Mouse (Mus musculus) layer of hippocampus, postnatal 14 days (tissue): ENCODE measurements around the gene Rbm12. TPM values are rescaled to one million over a fixed set of nuclear protein-coding genes. Genes with fewer than 3 reads are reported as not detected.
A peak's percentile ranks its signal among the peaks of the same experiment; 100 is the strongest.
"Not testable (repeated sequence)": the region's sequence is repeated elsewhere in the genome, so short reads cannot be mapped to it uniquely, and the experiment has no call there.

Source experiments
- DNase-seq, 2 experiments: peaks; one replicate each; pipeline ENCODE4 v3.0.0; 2021 to 2022; ENCODE audit warnings: low spot score in 2 of 2, mixed read lengths in 1 of 2
- long read RNA-seq, 2 experiments: library from polyadenylated mRNA; stranded (forward); transcript quantifications; one replicate each; pipeline ENCODE4 v2.0.0; 2021
- total RNA-seq, 2 experiments: library from RNA; stranded (reverse); gene quantifications; 2 replicates each; pipeline ENCODE4 v1.2.3; 2021

The Rbm12 gene
- total RNA-seq = 10 to 100 TPM; 29.8 to 30.5 TPM
- long read RNA-seq, experiment 1, full-length matches to known transcripts = 8 of 11 reads
- long read RNA-seq, experiment 1, partial matches to known transcripts = 0 of 11 reads
- long read RNA-seq, experiment 1, other reads (novel, unspliced or antisense) = 3 of 11 reads
- long read RNA-seq, experiment 2, full-length matches to known transcripts = 8 of 15 reads
- long read RNA-seq, experiment 2, partial matches to known transcripts = 0 of 15 reads
- long read RNA-seq, experiment 2, other reads (novel, unspliced or antisense) = 7 of 15 reads

DNA sequence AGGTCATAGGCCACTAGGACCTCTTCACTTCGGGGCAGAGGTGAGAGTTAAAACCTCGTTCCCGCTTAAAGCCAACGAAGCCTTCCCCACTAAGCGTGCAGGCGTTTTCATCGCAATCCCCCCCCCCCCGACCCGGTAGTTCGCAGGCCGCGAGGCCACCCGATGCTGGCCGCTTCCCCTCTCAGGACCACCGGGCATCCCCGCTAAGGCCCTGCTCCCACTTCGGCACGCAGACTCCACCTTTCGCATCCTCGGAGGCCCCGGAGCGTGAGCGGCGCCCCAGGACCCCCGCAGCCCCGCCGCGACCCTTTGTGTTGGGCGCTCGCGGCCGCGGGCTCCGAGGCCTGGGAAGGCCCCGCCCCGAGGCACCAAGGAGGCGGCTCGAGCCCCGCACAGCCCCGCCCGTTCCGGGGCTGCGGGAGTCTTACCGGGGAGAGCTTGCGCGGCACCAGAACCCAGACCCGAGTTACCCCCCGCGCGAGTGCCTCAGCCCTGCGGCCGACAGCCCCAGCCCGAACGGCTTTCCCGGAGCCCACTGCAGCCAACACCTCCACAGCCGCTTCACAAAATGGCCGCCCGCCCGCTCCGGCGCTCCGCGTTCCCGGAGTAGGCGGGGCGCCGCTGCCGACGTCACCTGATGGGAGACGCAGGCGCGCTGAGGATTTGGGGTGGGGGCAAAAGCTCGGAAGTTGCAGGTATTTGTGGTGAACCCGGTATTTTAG lies at the start of gene Rbm12, which contains the start of gene Cpne1:
Gene Rbm12, minus strand, starts transcription at position 621 of the 722 bp plus-strand sequence.
Gene Cpne1, minus strand, starts transcription at position 608 of the 722 bp plus-strand sequence.
- DNase-seq = peak; percentile 92 to 93

DNA sequence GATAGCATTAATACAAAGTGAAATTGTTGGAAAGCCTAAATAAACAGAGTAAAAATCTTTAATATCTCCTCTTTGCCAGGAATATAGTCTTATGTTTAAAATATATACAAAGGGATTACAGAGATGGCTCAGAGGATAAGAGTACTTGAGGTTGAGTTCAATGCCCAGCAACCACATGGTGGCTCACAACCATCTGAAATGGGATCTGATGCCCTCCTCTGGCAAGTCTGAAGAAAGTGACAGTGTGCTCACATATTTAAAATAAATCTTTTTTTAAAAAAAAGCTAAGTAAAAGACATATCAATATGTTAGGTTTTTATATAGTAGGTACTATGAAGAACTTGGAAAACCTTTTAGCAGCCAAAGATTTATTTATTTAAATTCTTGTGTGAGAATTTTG lies 39.8 kb upstream of the Rbm12 start:
- DNase-seq = no peak

DNA sequence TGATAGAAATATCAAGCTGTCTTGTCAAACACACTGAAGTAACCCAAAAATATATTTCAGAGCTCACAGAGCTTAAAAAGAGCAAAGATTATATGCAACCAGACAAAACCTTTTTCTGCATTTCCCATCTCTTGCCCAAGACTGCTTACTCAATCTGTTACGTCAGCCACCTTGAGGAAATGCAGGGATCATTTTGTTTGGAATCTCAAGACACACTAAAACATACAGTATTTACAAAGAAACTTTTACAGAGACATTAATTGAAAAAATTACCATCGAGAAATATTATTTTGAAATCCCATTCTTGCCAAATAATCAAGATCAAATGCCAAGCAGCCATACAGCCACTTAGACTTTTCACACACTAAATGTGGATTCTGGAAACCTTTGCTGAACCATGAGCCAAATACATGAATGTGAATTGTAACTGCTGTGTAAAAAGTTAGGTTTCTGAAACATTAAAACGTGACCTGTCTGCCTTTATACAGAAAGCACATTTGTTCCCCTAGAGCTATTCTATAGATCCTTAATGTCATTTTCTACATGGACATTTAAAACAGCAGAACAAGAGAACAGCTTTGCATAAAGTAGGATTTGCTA lies 35.6 kb upstream of the Rbm12 start:
- no peak for DNase-seq

DNA sequence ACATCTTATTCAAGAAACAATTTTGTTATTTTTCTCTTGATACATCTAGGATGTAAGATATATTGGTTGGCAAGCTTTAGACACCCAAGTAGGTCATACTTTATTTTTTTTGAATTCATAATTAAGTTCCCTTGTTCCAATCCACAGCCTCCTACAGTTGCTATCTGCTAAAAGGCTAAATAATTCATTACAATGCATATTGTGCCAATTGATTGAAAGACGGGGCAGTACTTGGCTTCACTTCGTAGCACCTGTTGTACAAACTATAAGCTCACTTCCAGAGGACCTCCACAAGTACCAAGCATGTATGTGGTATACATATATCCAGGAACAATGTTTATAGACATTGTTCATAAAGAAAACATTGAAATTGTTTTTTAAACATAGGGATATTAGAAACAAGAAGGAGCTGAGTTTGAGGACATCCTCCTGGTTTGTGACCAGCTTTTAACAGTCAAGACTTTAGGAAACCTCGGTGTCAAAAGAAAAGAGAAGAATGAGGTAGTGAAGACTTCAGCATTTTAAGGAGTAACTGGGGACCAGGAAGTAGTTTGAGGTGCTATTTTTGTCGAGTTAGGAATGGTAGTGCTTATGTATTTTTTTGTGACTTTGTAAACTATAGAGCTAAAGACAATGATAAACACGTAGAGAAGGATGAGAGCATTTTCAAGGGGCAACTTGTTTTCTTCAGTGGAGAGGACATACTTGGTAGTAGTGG lies 34.7 kb upstream of the Rbm12 start:
- no peak for DNase-seq

DNA sequence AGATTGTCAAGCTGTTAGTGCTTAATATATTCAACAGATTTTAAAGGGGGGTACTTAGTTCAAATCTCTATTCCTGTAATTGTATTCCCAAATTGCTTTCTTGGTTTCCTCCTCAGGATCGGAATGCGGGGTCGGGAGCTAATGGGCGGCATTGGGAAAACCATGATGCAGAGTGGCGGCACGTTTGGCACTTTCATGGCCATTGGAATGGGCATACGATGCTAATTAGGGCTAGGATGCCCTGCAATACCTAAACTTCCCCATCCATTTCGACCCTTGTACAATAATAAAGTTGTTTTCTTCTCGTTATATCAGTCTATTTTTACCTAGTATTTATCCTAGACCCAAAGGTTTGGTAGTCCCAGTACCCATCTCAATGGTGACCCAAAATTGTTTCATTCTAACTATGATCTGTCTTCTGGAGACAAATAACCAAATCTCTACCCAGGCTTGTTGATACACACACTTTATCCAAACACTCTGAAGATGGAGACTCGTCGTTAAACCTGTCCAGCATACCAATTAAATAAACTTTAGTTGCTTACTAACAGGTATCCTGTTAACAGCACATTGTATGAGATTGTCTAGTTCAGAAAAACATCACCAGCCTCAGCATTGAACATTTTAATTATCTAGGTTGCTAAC lies 33.8 kb upstream of the Rbm12 start:
- no peak for DNase-seq

DNA sequence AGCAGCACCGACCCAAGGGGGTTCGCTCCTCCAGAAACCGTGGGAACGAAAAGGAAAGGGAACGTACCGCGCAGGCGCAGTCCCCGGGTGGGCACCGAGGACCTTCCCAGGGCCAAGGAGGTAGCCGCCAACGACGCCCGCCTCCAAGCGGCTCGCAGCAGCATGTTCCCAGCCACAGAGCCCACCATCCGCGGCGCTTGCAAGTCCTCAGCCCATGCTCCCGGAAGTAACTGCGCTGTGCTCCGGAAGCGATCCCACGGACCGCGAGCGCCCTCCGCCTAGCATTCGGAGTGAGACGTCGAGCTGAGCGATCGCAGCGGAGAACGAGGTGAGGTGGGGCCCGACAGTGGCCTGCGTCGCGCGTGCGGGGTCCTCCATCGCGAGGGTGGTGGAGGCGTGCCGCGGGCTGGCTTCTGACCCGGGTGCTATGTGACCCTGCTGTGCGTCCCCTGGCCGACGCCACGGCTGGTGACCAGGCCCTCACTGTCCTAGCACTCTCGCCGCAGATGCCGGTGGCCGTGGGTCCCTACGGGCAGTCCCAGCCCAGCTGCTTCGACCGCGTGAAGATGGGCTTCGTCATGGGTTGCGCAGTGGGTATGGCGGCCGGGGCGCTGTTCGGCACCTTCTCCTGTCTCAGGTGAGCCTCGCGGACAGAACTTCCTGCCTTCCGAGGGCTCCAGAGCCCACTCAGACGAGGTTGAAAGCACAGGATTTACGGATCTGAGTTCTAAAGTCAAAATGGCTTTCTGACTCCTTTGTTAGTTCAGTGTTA lies 32.4 kb upstream of the Rbm12 start, which contains the start of the genes Romo1 and Nfs1:
Gene Romo1, plus strand, starts transcription at position 87 of the 772 bp plus-strand sequence.
Gene Nfs1, minus strand, starts transcription at position 234 of the 772 bp plus-strand sequence.
- peak; percentile 95 to 96 for DNase-seq

DNA sequence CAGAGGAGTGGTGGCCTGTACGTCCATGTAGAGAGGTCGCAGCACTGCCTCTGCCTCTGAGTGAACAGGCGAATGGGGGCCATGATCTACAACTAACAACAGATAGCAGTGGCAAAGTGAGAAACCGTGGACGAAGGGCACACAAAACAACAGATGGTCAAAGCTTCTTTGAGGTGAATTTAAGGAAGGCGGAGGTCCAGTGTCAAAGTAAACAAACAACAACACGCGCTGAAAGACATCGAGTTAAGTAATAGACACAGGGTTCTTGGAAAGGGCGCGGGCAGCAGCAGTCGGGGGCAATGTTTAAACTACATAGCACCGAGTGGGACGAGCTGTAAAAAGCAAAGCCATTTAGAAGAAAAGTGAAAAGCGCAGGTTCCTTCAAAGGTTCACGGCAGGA lies 31.6 kb upstream of the Rbm12 start:
- no peak for DNase-seq

DNA sequence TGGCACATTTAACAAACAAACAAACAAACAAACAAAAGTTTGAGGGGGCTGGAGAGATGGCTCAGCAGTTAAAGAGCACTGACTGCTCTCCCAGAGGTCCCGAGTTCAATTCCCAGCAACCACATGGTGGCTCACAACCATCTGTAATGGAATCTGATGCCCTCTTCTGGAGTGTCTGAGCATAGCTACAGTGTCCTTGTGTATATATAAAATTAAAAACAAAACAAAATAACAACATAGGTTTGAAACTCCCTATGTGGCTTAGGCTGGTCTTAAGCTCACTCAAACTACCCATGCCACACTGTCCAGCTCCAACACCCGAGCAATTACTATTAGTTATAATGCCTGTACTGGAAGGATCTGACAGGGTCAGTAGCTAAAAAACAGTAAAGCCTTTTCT lies 31.0 kb upstream of the Rbm12 start:
- no peak for DNase-seq

DNA sequence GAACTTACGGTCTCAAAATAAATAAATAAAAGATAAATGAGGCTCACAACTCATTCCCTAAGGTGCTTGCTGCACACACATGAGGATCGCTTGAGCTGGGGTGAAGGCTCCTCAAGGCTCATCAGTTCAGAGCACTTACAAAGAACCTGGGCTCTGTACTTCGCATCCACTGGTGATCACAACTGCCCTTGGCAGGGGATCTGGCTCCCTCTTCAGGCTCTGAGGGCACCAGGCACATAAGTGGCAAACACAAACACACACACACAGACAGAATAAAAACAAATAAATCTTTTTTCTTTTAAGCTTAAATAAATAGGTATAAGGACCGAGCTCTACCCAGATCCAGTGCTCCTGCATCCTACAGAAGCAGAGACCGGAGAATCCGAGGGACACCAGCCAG lies 23.9 kb upstream of the Rbm12 start:
- DNase-seq = no peak

DNA sequence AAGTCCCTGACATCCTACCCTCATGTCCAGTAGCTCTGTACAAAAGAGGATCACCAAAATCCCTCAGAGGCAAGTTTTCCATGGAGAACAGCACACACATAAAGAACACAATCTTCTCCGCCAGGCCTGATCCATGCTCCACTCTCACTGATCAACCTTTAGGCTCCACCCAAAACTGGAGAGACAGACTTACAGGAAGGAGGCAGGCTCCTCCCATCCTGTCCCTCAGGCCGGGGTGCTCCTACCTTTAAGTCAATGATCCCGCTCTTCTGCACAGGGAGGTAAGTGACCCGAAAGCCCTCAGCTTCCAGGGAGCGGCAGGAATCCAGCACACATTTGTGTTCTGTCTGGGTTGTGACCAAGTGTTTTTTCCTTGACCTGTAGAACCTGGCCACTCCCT lies 22.4 kb upstream of the Rbm12 start:
- no peak for DNase-seq

DNA sequence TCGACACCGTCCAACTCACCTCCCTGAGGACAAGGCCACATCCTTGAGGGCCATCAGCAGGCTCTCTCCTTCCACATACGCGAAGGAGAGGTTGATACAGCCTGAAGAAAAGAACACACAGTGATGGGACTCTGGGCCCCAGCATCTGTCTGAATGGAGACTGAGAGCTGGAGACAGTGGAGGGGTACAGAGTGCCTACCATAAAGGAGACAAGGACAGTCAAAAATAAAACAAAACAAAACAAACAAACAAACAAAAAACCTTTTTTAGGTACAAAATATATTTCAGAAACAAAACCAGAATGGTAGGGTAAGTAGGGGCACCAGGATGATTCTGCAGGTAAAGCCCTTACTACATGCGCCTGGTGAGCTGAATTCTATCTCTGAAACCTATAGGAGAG lies 15.2 kb upstream of the Rbm12 start, which contains the start of gene Gm28036:
Gene Gm28036, minus strand, starts transcription at position 101 of the 400 bp plus-strand sequence.
- no peak for DNase-seq

DNA sequence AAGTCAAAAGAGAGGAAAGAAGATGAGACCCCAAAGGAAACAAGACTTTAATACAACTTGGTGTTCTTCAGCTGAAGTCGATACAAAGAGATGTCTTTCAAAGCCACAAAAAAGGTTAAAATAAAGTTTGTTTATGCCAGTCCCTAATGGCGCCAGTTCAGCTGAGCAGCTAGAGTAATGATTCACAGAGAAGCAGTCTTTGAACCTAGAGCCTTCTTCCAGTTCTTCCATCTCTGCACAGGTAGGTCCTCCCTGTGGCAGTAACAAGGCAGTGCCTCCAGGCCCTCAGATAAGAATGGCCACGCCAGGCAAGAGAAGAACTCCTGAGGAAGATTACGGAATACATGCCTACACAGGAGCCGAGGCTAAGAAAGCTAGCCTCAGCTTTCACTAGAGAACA lies 12.0 kb upstream of the Rbm12 start:
- no peak for DNase-seq

DNA sequence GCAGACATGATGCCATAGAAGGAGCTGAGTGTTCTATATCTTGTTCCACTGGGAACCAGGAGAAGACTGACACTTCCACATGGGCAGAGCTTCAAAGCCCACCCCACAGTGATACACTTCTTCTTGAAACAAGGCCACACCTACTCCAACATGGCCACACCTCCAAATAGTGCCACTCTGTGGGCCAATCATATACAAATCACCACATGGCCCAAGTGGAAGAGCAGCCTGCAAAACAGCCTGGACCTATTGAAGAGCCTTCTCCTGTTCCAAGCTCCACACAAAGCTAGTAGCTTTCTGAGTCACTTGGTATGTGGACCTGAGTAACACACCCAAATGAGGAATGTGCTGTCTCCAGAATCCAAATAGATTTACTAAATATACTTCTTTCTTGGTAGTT lies 7.8 kb upstream of the Rbm12 start:
- no peak for DNase-seq

DNA sequence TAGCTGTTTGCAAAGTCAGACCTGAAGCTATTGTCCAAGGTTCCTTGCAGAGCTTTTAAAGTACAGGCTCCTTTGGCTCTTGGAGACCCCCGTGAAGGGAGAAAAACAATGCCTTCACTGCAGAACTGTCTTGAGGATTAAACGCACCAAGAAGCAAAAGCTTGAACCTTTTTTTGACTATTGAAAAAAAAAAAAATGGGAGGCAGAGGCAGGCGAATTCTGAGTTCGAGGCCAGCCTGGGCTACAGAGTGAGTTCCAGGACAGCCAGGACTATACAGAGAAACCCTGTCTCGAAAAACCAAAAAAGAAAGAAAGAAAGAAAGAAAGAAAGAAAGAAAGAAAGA lies 274 bp upstream of the Rbm12 start:
- DNase-seq = not testable (repeated sequence)

DNA sequence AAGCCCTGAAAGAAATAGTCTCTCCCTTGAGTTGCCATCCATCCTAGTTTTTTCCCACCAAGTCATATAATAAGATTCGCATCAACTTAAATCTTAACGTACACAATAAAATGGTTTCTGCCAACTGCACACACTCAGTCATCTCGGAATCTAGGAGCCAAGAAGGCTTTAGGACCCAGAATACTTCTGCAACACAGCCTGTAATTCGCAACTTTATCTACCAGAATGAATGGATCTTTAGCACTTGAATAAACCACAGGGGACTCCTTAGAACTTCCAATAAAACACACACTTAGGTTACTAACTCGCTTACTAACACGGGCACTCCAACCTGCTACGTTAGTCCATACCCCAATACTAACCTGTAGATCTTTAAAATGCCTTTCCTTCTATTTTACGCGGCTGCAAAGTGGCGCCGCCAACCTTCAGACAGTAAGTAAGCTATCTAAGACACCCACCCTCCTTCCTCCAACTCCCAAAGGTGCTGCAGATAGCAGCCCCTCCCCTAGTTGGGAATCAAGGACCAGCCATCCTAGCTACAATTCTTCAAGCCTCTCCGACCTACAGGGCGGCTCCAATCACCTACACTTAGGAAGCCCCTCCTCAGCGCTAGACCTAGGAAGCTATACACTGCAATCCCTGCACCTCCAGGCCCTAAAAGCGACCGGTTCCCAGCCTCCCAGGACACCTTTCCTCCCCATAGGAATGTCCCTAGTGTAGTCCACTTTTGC lies 986 bp downstream of the Rbm12 start:
- DNase-seq = no peak

DNA sequence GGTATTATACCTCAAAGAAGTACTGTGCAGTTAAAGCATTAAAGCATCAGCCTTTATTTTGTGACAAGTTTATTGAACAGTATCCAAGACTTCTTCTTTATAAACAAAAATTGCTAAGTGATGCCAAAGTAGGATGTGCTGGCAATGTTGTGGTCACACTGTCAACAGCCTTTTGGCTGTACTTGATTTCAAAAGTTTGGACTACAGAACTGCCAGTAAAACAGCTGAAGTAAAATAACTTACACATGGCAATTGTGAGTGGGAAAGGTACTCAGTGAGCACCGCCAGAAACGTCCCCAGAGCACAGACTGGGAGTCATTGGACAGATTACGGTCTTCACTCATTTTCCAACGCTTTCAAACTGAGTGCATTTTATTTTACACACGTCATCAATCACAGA lies 19.9 kb downstream of the Rbm12 start:
- DNase-seq = no peak

DNA sequence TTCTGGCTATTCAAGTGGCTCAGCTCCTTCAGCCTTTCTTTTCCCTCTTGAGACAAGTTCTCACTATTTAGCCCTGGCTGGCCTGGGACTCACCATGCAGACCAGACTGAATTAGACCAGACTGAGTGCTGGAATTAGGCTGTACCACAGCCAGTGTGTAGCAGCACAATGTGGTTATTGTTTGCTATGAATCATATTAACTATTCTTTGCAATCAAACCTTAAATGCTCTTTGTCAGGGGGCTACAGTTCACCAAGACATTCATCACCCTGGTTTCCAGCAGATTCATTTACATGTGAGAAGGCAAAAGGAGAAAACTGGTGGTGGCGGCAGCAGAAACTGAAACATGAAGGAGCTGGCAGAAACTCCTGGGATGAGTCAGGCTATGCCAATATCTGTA lies 22.0 kb downstream of the Rbm12 start:
- no peak for DNase-seq

DNA sequence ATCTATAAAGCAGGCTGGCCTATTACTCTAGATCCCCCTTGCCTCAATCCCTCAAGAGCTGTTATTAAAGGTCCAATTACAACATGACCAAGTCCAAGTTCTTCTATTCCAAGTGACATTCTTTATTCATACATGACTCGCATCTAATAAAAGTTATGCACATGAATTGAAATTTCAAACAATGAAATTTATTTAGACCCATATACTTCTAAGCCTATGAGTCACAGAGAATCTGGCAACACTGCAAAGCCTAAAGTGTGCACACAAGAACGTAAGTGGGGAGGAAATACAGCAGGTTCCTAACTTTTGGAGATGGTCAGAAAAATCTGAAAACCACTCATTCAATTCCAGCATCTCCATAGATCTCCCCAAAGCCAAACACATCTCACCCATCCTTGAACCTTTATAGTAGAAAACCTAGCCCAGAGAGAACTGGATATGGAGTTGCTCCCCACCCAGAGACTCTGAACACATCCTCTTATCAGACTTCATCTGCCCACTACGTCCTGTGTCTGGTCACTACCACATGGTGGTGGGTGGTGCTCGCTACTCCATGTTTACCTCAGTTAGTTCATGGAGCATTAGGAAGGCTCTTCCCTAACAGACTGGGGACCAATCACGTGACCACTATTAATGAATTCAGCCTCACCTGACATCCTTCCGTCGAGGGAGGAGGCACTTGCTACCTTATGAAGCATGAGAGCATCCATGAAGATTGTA lies 24.2 kb downstream of the Rbm12 start:
- no peak for DNase-seq

DNA sequence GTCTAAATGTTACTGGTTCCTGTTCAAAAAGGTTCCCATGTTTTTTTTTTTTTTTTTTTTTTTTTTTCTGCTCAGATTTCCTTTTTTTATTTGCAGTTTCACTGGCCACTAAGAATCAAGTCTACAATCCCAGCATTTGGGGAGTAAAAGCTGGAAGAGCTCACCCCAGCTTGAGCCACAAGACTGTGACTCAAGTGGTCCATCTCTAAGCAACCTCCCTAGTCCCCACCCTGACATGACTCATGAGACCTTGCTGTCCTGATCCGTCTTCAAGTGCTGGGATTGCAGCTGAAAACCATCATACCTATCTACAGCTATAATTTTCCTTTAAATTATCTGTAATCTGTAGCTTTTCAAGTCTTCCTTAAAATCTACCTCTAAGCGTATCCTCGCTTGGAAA lies 27.2 kb downstream of the Rbm12 start:
- DNase-seq = no peak
